Mouse (Mus musculus): ENCODE measurements around the gene Zfp36l2. TPM values are rescaled to one million over a fixed set of nuclear protein-coding genes. Genes with fewer than 3 reads are reported as not detected.

Gene Zfp36l2
- polyA plus RNA-seq, 1 experiment from 2014 or later: 15.8 TPM

GRCm38 (mm10) chr17:84154302-84155028 is 33.3 kb downstream of the Zfp36l2 start:
- WGBS: 87% methylated on average over 11 of the region's 11 CpGs
- H3K9ac ChIP-seq (ENCODE audit: low read depth, low read length): no peak overlapping the region
- H3K36me3 ChIP-seq (ENCODE audit: control insufficient read depth, insufficient read depth, low read length): no peaks in the 10 kb centered on the region
- 0 out of 2 replicates have a peak, but pooled peaks cover 3% of the 10 kb centered on the region for H3K27me3 ChIP-seq (ENCODE audit: control insufficient read depth, insufficient read depth, low read length)
- H3K4me2 ChIP-seq (replicated peaks; ENCODE audit: low read depth, low read length): no peak overlapping the region
- H3K9me3 ChIP-seq (ENCODE audit: control insufficient read depth, low read length): no peaks in the 10 kb centered on the region
- no peak overlapping the region for H3K27ac ChIP-seq (ENCODE audit: low read depth, low read length)
- 0 out of 2 replicates have a peak, but pooled peaks cover 2% of the 10 kb centered on the region for H3K4me1 ChIP-seq (replicated peaks; ENCODE audit: control insufficient read depth, insufficient read depth, low read length)
- DNase-seq (ENCODE audit: low spot score) (no peak), ATAC-seq (ENCODE audit: low FRiP score) (no peak)
- H3K4me3 ChIP-seq (ENCODE audit: low read depth, low read length): no peak overlapping the region

GRCm38 (mm10) chr17:84152976-84153786 is 34.6 kb downstream of the Zfp36l2 start:
- H3K9ac ChIP-seq (ENCODE audit: low read depth, low read length): no peak overlapping the region
- no peaks in the 10 kb centered on the region for H3K36me3 ChIP-seq (ENCODE audit: control insufficient read depth, insufficient read depth, low read length)
- no peak overlapping the region for H3K4me2 ChIP-seq (replicated peaks; ENCODE audit: low read depth, low read length)
- peaks cover 5% of the 10 kb centered on the region; the same call in 1 of the 2 replicates for H3K4me1 ChIP-seq (replicated peaks; ENCODE audit: control insufficient read depth, insufficient read depth, low read length)
- no peak for DNase-seq (ENCODE audit: low spot score)
- H3K9me3 ChIP-seq (ENCODE audit: control insufficient read depth, low read length): no peaks in the 10 kb centered on the region
- no peak for ATAC-seq (ENCODE audit: low FRiP score)
- no peak overlapping the region for H3K27ac ChIP-seq (ENCODE audit: low read depth, low read length)
- 76% methylated on average over 12 of the region's 12 CpGs for WGBS
- 0 out of 2 replicates have a peak, but pooled peaks cover 3% of the 10 kb centered on the region for H3K27me3 ChIP-seq (ENCODE audit: control insufficient read depth, insufficient read depth, low read length)
- no peak overlapping the region for H3K4me3 ChIP-seq (ENCODE audit: low read depth, low read length)

- DNase-seq (ENCODE audit: low spot score): no peak
Observed at GRCm38 (mm10) chr17:84152206-84152975, 35.4 kb downstream of the Zfp36l2 start.

GRCm38 (mm10) chr17:84151306-84151705 is 36.4 kb downstream of the Zfp36l2 start:
- Histone ChIP-seq H3K36me3 (ENCODE audit: control insufficient read depth, insufficient read depth, low read length) (no peaks in the 10 kb centered on the region), H3K4me1 (replicated peaks; ENCODE audit: control insufficient read depth, insufficient read depth, low read length) (peaks cover 5% of the 10 kb centered on the region; the same call in 1 of the 2 replicates), H3K27me3 (ENCODE audit: control insufficient read depth, insufficient read depth, low read length) (no peaks in the 10 kb centered on the region), H3K27ac (ENCODE audit: low read depth, low read length) (no peak overlapping the region), H3K4me2 (replicated peaks; ENCODE audit: low read depth, low read length) (no peak overlapping the region), H3K9ac (ENCODE audit: low read depth, low read length) (no peak overlapping the region), H3K9me3 (ENCODE audit: control insufficient read depth, low read length) (no peaks in the 10 kb centered on the region), H3K4me3 (ENCODE audit: low read depth, low read length) (no peak overlapping the region)
- DNase-seq (ENCODE audit: low spot score) (no peak), ATAC-seq (ENCODE audit: low FRiP score) (no peak)
- 74% methylated on average over 6 of the region's 6 CpGs for WGBS

More at GRCm38 (mm10) chr17:84152206-84152975, 35.4 kb downstream of the Zfp36l2 start:
- no peak overlapping the region for H3K4me3 ChIP-seq (ENCODE audit: low read depth, low read length)
- H3K4me1 ChIP-seq (replicated peaks; ENCODE audit: control insufficient read depth, insufficient read depth, low read length): peaks cover 3% of the 10 kb centered on the region; the same call in 1 of the 2 replicates
- H3K4me2 ChIP-seq (replicated peaks; ENCODE audit: low read depth, low read length): no peak overlapping the region
- H3K9ac ChIP-seq (ENCODE audit: low read depth, low read length): no peak overlapping the region
- WGBS: 33% methylated on average over 6 of the region's 6 CpGs
- 0 out of 2 replicates have a peak, but pooled peaks cover 3% of the 10 kb centered on the region for H3K27me3 ChIP-seq (ENCODE audit: control insufficient read depth, insufficient read depth, low read length)
- H3K9me3 ChIP-seq (ENCODE audit: control insufficient read depth, low read length): no peaks in the 10 kb centered on the region
- H3K27ac ChIP-seq (ENCODE audit: low read depth, low read length): no peak overlapping the region
- no peaks in the 10 kb centered on the region for H3K36me3 ChIP-seq (ENCODE audit: control insufficient read depth, insufficient read depth, low read length)
- ATAC-seq (ENCODE audit: low FRiP score): no peak

GRCm38 (mm10) chr17:84150291-84150690 is 37.5 kb downstream of the Zfp36l2 start:
- Histone ChIP-seq H3K9me3 (ENCODE audit: control insufficient read depth, low read length) (no peaks in the 10 kb centered on the region), H3K36me3 (ENCODE audit: control insufficient read depth, insufficient read depth, low read length) (no peaks in the 10 kb centered on the region), H3K4me2 (replicated peaks; ENCODE audit: low read depth, low read length) (no peak overlapping the region), H3K4me1 (replicated peaks; ENCODE audit: control insufficient read depth, insufficient read depth, low read length) (peaks cover 8% of the 10 kb centered on the region; the same call in 1 of the 2 replicates), H3K27ac (ENCODE audit: low read depth, low read length) (no peak overlapping the region), H3K9ac (ENCODE audit: low read depth, low read length) (no peak overlapping the region), H3K27me3 (ENCODE audit: control insufficient read depth, insufficient read depth, low read length) (no peaks in the 10 kb centered on the region), H3K4me3 (ENCODE audit: low read depth, low read length) (no peak overlapping the region)
- no peak for ATAC-seq (ENCODE audit: low FRiP score)
- DNase-seq (ENCODE audit: low spot score): no peak
- 41% methylated on average over 8 of the region's 8 CpGs for WGBS

GRCm38 (mm10) chr17:84149566-84149965 is 38.2 kb downstream of the Zfp36l2 start:
- 38% methylated on average over 5 of the region's 5 CpGs for WGBS
- H3K27me3 ChIP-seq (ENCODE audit: control insufficient read depth, insufficient read depth, low read length): no peaks in the 10 kb centered on the region
- H3K4me3 ChIP-seq (ENCODE audit: low read depth, low read length): no peak overlapping the region
- no peak overlapping the region for H3K4me2 ChIP-seq (replicated peaks; ENCODE audit: low read depth, low read length)
- no peak overlapping the region for H3K27ac ChIP-seq (ENCODE audit: low read depth, low read length)
- no peaks in the 10 kb centered on the region for H3K9me3 ChIP-seq (ENCODE audit: control insufficient read depth, low read length)
- no peaks in the 10 kb centered on the region for H3K36me3 ChIP-seq (ENCODE audit: control insufficient read depth, insufficient read depth, low read length)
- H3K9ac ChIP-seq (ENCODE audit: low read depth, low read length): no peak overlapping the region
- no peak for DNase-seq (ENCODE audit: low spot score)
- H3K4me1 ChIP-seq (replicated peaks; ENCODE audit: control insufficient read depth, insufficient read depth, low read length): peaks cover 8% of the 10 kb centered on the region; the same call in 1 of the 2 replicates
- ATAC-seq (ENCODE audit: low FRiP score): no peak

- peaks cover 8% of the 10 kb centered on the region; the same call in 1 of the 2 replicates for H3K4me1 ChIP-seq (replicated peaks; ENCODE audit: control insufficient read depth, insufficient read depth, low read length)
- H3K27me3 ChIP-seq (ENCODE audit: control insufficient read depth, insufficient read depth, low read length): no peaks in the 10 kb centered on the region
Observed at GRCm38 (mm10) chr17:84148499-84149484, 39.0 kb downstream of the Zfp36l2 start.

More at GRCm38 (mm10) chr17:84148499-84149484, 39.0 kb downstream of the Zfp36l2 start:
- Histone ChIP-seq H3K9me3 (ENCODE audit: control insufficient read depth, low read length) (no peaks in the 10 kb centered on the region), H3K4me2 (replicated peaks; ENCODE audit: low read depth, low read length) (no peak overlapping the region), H3K27ac (ENCODE audit: low read depth, low read length) (no peak overlapping the region), H3K9ac (ENCODE audit: low read depth, low read length) (0 out of 2 replicates have a peak overlapping the region, but pooled peaks have one; percentile 19), H3K4me3 (ENCODE audit: low read depth, low read length) (no peak overlapping the region), H3K36me3 (ENCODE audit: control insufficient read depth, insufficient read depth, low read length) (no peaks in the 10 kb centered on the region)
- peak; percentile 56 for ATAC-seq (ENCODE audit: low FRiP score)
- peak; percentile 41 for DNase-seq (ENCODE audit: low spot score)
- WGBS: 24% methylated on average over 11 of the region's 11 CpGs

Data from hindbrain, embryonic 11.5 days (tissue).